Mouse (Mus musculus) MEL-GATA-1-ER (cell line): Measurements from ENCODE around the gene Fmn2.

Experiments used
- DNase-seq: peaks from one replicate; pipeline ENCODE4 v3.0.0-alpha.2; 2012; ENCODE audit warnings: low read depth; ENCODE audit errors: extremely low read depth

The Fmn2 gene

GRCm38 (mm10) chr1:174557211-174557610 lies 55.6 kb downstream of the Fmn2 start:
- no peak for DNase-seq

GRCm38 (mm10) chr1:174557841-174558240 lies 56.2 kb downstream of the Fmn2 start:
- no peak for DNase-seq

GRCm38 (mm10) chr1:174558488-174558887 lies 56.9 kb downstream of the Fmn2 start:
- DNase-seq, result no peak

GRCm38 (mm10) chr1:174564561-174564960 lies 62.9 kb downstream of the Fmn2 start:
- no peak for DNase-seq

GRCm38 (mm10) chr1:174568609-174569008 lies 67.0 kb downstream of the Fmn2 start:
- no peak for DNase-seq

GRCm38 (mm10) chr1:174592420-174592980 lies 90.9 kb downstream of the Fmn2 start:
- peak; percentile 5 for DNase-seq

GRCm38 (mm10) chr1:174594989-174595388 lies 93.4 kb downstream of the Fmn2 start:
- peak; percentile 39 for DNase-seq

GRCm38 (mm10) chr1:174597495-174597894 lies 95.9 kb downstream of the Fmn2 start:
- DNase-seq, result no peak

- DNase-seq, result no peak
Measured at GRCm38 (mm10) chr1:174598226-174598625, 96.6 kb downstream of the Fmn2 start.

- DNase-seq, result no peak
Measured at GRCm38 (mm10) chr1:174600041-174600440, 98.4 kb downstream of the Fmn2 start.

GRCm38 (mm10) chr1:174600620-174601019 lies 99.0 kb downstream of the Fmn2 start:
- no peak for DNase-seq

GRCm38 (mm10) chr1:174617368-174617767 lies 115.7 kb downstream of the Fmn2 start:
- DNase-seq, result no peak

GRCm38 (mm10) chr1:174621512-174621911 lies 119.9 kb downstream of the Fmn2 start:
- DNase-seq, result no peak

GRCm38 (mm10) chr1:174623054-174623453 lies 121.4 kb downstream of the Fmn2 start:
- no peak for DNase-seq

GRCm38 (mm10) chr1:174630074-174630473 lies 128.4 kb downstream of the Fmn2 start:
- DNase-seq, result no peak

- DNase-seq, result no peak
Measured at GRCm38 (mm10) chr1:174636291-174636690, 134.7 kb downstream of the Fmn2 start.

GRCm38 (mm10) chr1:174637564-174638085 lies 136.0 kb downstream of the Fmn2 start:
- no peak for DNase-seq

- DNase-seq, result no peak
Measured at GRCm38 (mm10) chr1:174640901-174641300, 139.3 kb downstream of the Fmn2 start.

GRCm38 (mm10) chr1:174643431-174644010 lies 141.9 kb downstream of the Fmn2 start:
- no peak for DNase-seq

- DNase-seq, result no peak
Measured at GRCm38 (mm10) chr1:174649421-174649826, 147.8 kb downstream of the Fmn2 start.

- DNase-seq, result no peak
Measured at GRCm38 (mm10) chr1:174654565-174654964, 152.9 kb downstream of the Fmn2 start.

- no peak for DNase-seq
Measured at GRCm38 (mm10) chr1:174655354-174655753, 153.7 kb downstream of the Fmn2 start.

GRCm38 (mm10) chr1:174656554-174656953 lies 154.9 kb downstream of the Fmn2 start:
- DNase-seq, result no peak
